Mouse (Mus musculus) hindbrain, postnatal 0 days (tissue): ENCODE results near the gene Dctn1. TPM values are rescaled to one million over a fixed set of nuclear protein-coding genes. Genes with fewer than 3 reads are reported as not detected.
"Not testable (repeated sequence)": the region's sequence is repeated elsewhere in the genome, so short reads cannot be mapped to it uniquely, and the experiment has no call there.

ENCODE experiments used
- ATAC-seq: fragments of 200-750 bp; cut with Nextera tagmentation; 2 replicates; pipeline ENCODE4 v1.8.0; 2017; ENCODE audit warnings: mild to moderate bottlenecking, moderate TSS enrichment, moderate library complexity
- DNase-seq: peaks from one replicate; pipeline ENCODE4 v3.0.0-alpha.2; 2015; ENCODE audit warnings: low spot score
- H3K27ac ChIP-seq: fragments of 300-500 bp; sonication (generic); 2 replicates; pipeline ENCODE4 v1.5.1; 2014; ENCODE audit warnings: mild to moderate bottlenecking
- H3K27me3 ChIP-seq: fragments of 300-500 bp; sonication (generic); 2 replicates; pipeline ENCODE4 v1.6.1; 2014; ENCODE audit warnings: low read length, mixed read lengths; ENCODE audit not compliant: insufficient read depth
- H3K36me3 ChIP-seq: fragments of 300-500 bp; sonication (generic); 2 replicates; pipeline ENCODE4 v1.6.1; 2014; ENCODE audit warnings: low read length, mixed read lengths; ENCODE audit not compliant: insufficient read depth
- H3K4me1 ChIP-seq: fragments of 300-500 bp; sonication (generic); 2 replicates; pipeline ENCODE4 v1.6.1; 2014; ENCODE audit warnings: antibody characterized with exemption, low read length, mixed read lengths; ENCODE audit not compliant: insufficient read depth
- H3K4me2 ChIP-seq: fragments of 300-500 bp; sonication (generic); 2 replicates; pipeline ENCODE4 v1.6.1; 2014; ENCODE audit warnings: low read depth, mild to moderate bottlenecking, low read length, moderate library complexity, mixed read lengths
- H3K4me3 ChIP-seq: fragments of 300-500 bp; sonication (generic); 2 replicates; pipeline ENCODE4 v1.5.1; 2014; ENCODE audit warnings: low read length
- H3K9ac ChIP-seq: fragments of 300-500 bp; sonication (generic); replicated peaks from 2 replicates; pipeline ENCODE4 v1.6.1; 2014; ENCODE audit warnings: mild to moderate bottlenecking, low read length, moderate library complexity, mixed read lengths
- H3K9me3 ChIP-seq: fragments of 300-500 bp; sonication (generic); 2 replicates; pipeline ENCODE4 v1.6.1; 2016; ENCODE audit warnings: low read length, mixed read lengths
- CTCF ChIP-seq: IDR thresholded peaks from 2 replicates; pipeline ENCODE4 v1.5.1; 2016; ENCODE audit warnings: antibody characterized with exemption, control low read depth, low read depth
- WGBS: fragments of 180-500 bp; shearing (Covaris S2); extraction: QIAGEN DNeasy Blood & Tissue Kit; methylation state at CpG from one replicate; pipeline ENCODE4 v1.1.7; 2014; 5-methylcytosine and 5-hydroxymethylcytosine counted together
- polyA plus RNA-seq: library from polyadenylated mRNA; unstranded; fragments of >200 nt; fragmentation: Nextera tagmentation; extraction: Ambion mirVana; gene quantifications from 2 replicates; pipeline ENCODE4 v1.2.1, GENCODE M21; 2015
- total RNA-seq: library from RNA; depleted of rRNA; stranded (reverse); fragments of >200 nt; gene quantifications from 2 replicates; pipeline ENCODE4 v1.2.3, GENCODE M21; 2014

Gene Dctn1
- total and polyA plus RNA-seq, 2 experiments from 2014 or later: 132 to 153 TPM

DNA sequence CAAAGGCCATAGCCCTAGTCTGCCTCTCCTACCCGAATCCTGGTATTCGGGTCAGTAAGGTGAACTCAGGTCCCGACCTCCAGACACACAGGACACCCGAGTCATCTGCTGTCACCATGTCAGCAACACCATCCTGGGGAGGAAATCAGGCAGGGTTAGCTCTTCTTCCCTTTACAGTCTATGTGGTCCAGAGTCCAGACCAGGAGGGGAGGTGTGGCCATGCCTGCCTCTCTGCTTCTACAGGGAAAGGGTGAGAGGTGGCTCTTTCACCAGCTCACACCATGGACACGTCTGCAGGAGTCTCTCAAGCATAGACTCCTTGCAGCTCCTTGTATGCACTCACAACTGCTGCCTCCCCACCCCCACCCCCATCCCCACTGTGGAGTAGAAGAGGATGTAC is 12.2 kb upstream of the Dctn1 start:
- WGBS: 79% methylated on average over 5 of the region's 5 CpGs
- Histone ChIP-seq H3K9me3 (no peaks in the 10 kb centered on the region), H3K4me3 (no peak overlapping the region), H3K4me1 (no peaks in the 10 kb centered on the region), H3K4me2 (no peak overlapping the region), H3K27ac (no peak overlapping the region), H3K36me3 (0 out of 2 replicates have a peak, but pooled peaks cover 4% of the 10 kb centered on the region), H3K27me3 (no peaks in the 10 kb centered on the region), H3K9ac (no peak overlapping the region)
- ATAC-seq (no peak), DNase-seq (no peak)
- TF ChIP-seq CTCF: no peak

DNA sequence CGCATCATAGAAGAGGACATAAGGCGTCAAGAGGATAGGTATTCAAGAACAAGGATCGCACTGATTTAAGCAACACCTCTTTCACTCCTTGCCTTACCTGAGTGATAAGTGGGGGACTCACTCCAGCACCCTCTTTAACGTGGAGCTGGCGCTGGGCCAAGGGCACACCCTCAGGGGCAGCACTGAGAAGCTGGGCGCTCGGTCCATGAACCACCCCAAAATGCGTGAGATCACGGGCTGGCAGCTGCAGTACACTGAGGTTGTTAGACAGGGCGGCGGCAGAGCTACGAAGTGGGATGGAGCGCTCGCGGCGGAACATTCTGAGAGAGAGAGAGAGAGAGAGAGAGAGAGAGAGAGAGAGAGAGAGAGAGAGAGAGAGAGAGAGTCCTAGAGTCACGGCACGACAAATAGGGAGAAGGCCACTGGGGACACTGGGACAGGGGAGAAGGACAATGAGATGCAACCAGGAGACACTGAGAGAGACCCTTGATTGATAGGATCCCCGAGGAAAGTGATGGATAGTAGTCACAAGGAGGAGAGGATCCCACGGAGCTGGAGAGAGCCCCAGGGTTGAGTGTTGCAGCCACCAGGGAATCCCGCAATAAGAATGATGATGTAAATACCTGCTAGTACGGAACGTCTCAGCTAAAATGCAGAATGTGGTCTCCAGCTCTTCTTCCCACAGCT is 10.0 kb upstream of the Dctn1 start:
- H3K4me3 ChIP-seq: peak overlapping the region; percentile 50
- H3K27me3 ChIP-seq: peaks cover 5% of the 10 kb centered on the region; the same call in 1 of the 2 replicates
- H3K9me3 ChIP-seq: no peaks in the 10 kb centered on the region
- no peak for TF ChIP-seq CTCF
- ATAC-seq: peak; percentile 38
- H3K4me1 ChIP-seq: no peaks in the 10 kb centered on the region
- H3K27ac ChIP-seq: peak overlapping the region; percentile 38; the same call in 1 of the 2 replicates
- H3K4me2 ChIP-seq: peak overlapping the region; percentile 79
- peak overlapping the region; percentile 46 for H3K9ac ChIP-seq
- no peaks in the 10 kb centered on the region for H3K36me3 ChIP-seq
- DNase-seq: peak; percentile 52
- 8% methylated on average over 23 of the region's 23 CpGs for WGBS

DNA sequence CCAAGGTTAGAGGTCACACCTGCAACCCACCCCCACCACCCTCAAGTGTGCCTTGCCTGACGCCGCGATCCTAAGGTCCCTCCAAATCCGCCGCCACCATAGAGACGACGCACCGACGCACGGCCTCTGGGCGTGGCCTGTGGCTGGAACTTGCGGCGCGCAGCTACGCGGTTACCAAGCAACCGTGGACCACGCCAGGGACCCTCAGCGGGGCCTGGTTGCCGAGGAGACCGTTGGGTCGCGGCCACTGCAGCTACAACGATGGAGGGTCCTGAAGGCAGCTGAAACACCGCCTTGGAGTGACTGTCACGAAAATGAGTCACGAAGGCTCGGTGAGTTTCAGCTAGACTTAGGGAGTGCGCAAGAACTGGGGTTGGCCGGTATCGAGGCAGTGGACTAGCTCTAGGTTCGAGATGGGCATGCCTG is 9.4 kb upstream of the Dctn1 start, which contains the start of the genes Wdr54 and 1700003E16Rik:
Wdr54 (minus strand) TSS at position 139 of the 426 bp plus-strand sequence.
1700003E16Rik (plus strand) TSS at position 146 of the 426 bp plus-strand sequence.
- no peaks in the 10 kb centered on the region for H3K9me3 ChIP-seq
- WGBS: 1% methylated on average over 32 of the region's 32 CpGs
- H3K27me3 ChIP-seq: peaks cover 11% of the 10 kb centered on the region; the same call in 1 of the 2 replicates
- H3K4me3 ChIP-seq: peak within 1 kb of the TSS; percentile 50
- DNase-seq (peak; percentile 94), ATAC-seq (peak; percentile 94)
- H3K27ac ChIP-seq: peak within 1 kb of the TSS; percentile 38; the same call in 1 of the 2 replicates
- H3K4me1 ChIP-seq: no peaks in the 10 kb centered on the region
- no peak for TF ChIP-seq CTCF
- H3K4me2 ChIP-seq: peak within 1 kb of the TSS; percentile 79
- H3K9ac ChIP-seq: peak within 1 kb of the TSS; percentile 46
- H3K36me3 ChIP-seq: no peaks in the 10 kb centered on the region

DNA sequence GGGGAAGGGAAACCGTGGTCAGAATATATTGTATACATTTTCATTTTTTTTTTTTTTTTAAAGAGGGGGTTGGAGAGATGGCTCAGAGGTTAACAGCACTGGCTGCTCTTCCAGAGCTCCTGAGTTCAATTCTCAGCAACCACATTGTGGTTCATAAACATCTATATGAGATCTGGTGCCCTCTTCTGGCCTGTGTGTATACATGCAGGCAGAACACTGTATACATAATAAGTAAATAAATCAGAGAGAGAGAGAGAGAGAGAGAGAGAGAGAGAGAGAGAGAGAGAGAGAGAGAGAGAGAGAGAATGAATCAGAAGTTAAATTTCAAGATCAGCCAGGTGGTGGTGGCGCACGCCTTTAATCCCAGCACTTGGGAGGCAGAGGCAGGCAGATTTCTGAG is 6.3 kb upstream of the Dctn1 start:
- H3K4me3 ChIP-seq, H3K9me3 ChIP-seq, H3K9ac ChIP-seq, H3K27ac ChIP-seq, H3K4me1 ChIP-seq, H3K36me3 ChIP-seq, H3K4me2 ChIP-seq, ATAC-seq: not testable (repeated sequence)
- WGBS: 19% methylated on average over 3 of the region's 3 CpGs
- peaks cover 22% of the 10 kb centered on the region for H3K27me3 ChIP-seq
- peak; percentile 69 for TF ChIP-seq CTCF
- peak; percentile 82 for DNase-seq

DNA sequence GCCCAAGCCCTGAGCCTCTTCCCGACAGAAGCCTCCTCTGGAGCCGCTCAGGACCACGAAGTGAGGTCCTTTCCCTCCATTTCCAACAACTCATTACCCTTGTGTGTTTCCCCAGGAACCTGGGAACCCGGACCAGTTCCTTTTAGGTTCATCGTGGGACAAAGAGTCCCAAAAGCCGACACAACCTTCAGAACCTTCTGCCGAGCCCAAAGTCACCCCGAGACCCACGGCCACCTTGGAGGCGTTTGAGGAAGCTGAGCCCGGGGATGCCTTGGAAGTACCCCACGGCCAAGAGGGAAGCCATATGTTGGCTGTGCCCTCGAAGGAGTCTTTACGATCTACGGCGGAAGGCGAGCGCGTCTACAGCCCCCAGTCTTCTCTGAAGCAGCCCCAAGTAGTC is 4.3 kb upstream of the Dctn1 start:
- H3K27me3 ChIP-seq: peaks cover 22% of the 10 kb centered on the region
- ATAC-seq (no peak), DNase-seq (no peak)
- peak overlapping the region; percentile 24 for H3K4me3 ChIP-seq
- no peaks in the 10 kb centered on the region for H3K9me3 ChIP-seq
- H3K27ac ChIP-seq: no peak overlapping the region
- no peaks in the 10 kb centered on the region for H3K36me3 ChIP-seq
- H3K9ac ChIP-seq: no peak overlapping the region
- 0 out of 2 replicates have a peak, but pooled peaks cover 5% of the 10 kb centered on the region for H3K4me1 ChIP-seq
- peak overlapping the region; percentile 50 for H3K4me2 ChIP-seq
- no peak for TF ChIP-seq CTCF
- WGBS: 15% methylated on average over 19 of the region's 19 CpGs

DNA sequence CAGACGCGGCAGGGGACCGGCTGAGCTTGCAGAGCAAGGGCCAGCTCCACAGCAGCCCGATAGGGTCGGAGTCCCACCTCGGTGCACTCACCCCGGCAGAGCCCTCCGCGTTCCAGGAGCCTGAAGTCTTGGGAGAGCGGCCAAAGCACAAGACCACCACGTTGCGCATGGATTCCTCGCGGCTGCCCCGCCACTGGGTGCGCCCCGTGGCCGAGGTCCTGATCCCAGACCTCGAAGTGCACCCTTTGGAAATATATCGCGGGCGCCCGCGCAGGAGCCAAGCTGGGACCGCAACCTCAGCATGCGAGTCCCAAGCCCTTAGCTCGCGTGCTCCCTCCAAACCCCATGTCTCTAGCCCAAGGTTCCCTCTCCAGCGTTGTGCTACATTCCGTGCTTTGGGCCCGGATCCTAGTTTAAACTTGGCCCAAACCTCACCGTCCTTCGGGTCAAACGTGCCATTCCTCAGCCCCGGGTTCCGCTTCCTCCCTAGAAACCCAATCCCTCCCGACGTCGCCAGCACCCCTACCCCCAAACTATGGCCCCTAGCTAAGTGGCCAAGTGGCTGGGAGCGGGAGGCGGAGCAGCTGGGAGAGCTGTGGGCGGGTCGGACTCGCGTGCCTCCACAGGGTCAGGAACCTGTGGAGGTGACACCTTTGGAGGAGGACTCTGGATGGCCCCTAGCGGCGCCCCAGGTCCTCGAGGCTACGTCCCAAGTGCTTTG is 3.6 kb upstream of the Dctn1 start:
- no peak overlapping the region for H3K27ac ChIP-seq
- DNase-seq (no peak), ATAC-seq (no peak)
- no peaks in the 10 kb centered on the region for H3K9me3 ChIP-seq
- no peaks in the 10 kb centered on the region for H3K36me3 ChIP-seq
- H3K4me3 ChIP-seq: peak overlapping the region; percentile 24
- TF ChIP-seq CTCF: no peak
- H3K9ac ChIP-seq: 0 out of 2 replicates have a peak overlapping the region, but pooled peaks have one; percentile 25
- 0 out of 2 replicates have a peak, but pooled peaks cover 10% of the 10 kb centered on the region for H3K4me1 ChIP-seq
- peaks cover 22% of the 10 kb centered on the region for H3K27me3 ChIP-seq
- H3K4me2 ChIP-seq: peak overlapping the region; percentile 50
- 3% methylated on average over 49 of the region's 49 CpGs for WGBS
